In the genomic region with DNA sequence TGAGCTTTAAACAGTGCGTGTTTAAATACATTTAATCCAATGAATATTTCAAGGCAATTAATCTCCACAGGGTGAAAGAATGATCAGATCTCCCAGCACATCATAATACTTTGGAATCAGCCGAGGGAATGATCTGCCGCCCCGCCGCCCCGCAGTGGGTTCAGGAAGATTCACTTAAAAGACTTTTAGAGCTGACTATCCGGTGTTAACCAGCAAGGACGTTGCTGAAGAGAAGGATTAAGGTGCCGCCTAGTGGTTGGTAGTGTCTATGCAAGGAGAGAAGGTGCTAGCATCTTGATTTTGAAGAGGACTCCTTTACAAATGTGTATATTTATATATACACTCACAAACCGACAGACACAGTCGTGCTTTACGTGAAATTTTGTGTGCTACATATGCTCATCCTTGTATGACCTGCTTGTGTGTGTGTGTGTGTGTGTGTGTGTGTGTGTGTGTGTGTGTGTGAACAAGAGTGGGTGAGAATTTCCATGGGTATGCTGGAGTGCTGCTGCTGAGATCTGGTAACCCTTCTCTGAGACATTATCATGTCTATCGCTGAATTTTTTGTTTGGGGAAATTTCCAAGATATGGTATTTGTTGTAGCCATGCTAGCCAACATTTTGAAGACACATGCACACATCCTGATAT, we compare ENCODE assay signal across 8 mouse cellular contexts. TPM values are rescaled to one million over a fixed set of nuclear protein-coding genes. Genes with fewer than 3 reads are reported as not detected.
DNase-seq lines count a peak whose midpoint lies in the region; ATAC-seq and TF ChIP-seq lines count a peak whose summit lies in the region.

No protein-coding gene starts in this region.

- peaks cover 11% of the 10 kb centered on the region; the same call in 1 of the 2 replicates for H3K27me3 ChIP-seq in E14TG2a.4 (ENCODE audit: insufficient read depth, low read length)
- H3K27me3 ChIP-seq in forebrain, embryonic 13.5 days: 0 out of 2 replicates have a peak, but pooled peaks cover 4% of the 10 kb centered on the region
- no peaks in the 10 kb centered on the region for H3K27me3 ChIP-seq in liver, embryonic 14.5 days (ENCODE audit: control insufficient read depth, insufficient read depth, low read length)
- H3K27me3 ChIP-seq in neural tube, embryonic 13.5 days: peaks cover 9% of the 10 kb centered on the region; the same call in 1 of the 2 replicates
- H3K27me3 ChIP-seq in thymus, adult 2 months (ENCODE audit: control insufficient read depth, insufficient read depth, low read length): no peaks in the 10 kb centered on the region

- H3K9me3 ChIP-seq in E14TG2a.4 (ENCODE audit: low read length): no peaks in the 10 kb centered on the region
- 0 out of 2 replicates have a peak, but pooled peaks cover 3% of the 10 kb centered on the region for H3K9me3 ChIP-seq in forebrain, embryonic 13.5 days (replicated peaks)
- no peaks in the 10 kb centered on the region for H3K9me3 ChIP-seq in liver, embryonic 14.5 days (ENCODE audit: control insufficient read depth, low read length)
- H3K9me3 ChIP-seq in neural tube, embryonic 13.5 days: no peaks in the 10 kb centered on the region

- TF ChIP-seq EP300 in liver, embryonic 14.5 days (IDR thresholded peaks at IDR 0.05; ENCODE audit: low read depth): no peak

- H3K4me1 ChIP-seq in E14TG2a.4 (replicated peaks; ENCODE audit: low read depth, low read length): peaks cover 7% of the 10 kb centered on the region
- peaks cover 7% of the 10 kb centered on the region; the same call in 1 of the 2 replicates for H3K4me1 ChIP-seq in forebrain, embryonic 13.5 days
- H3K4me1 ChIP-seq in liver, embryonic 14.5 days (replicated peaks; ENCODE audit: control insufficient read depth in 2 of 2, insufficient read depth in 2 of 2, low read length in 1 of 2): no peaks in the 10 kb centered on the region
- H3K4me1 ChIP-seq in neural tube, embryonic 13.5 days (replicated peaks): peaks cover 10% of the 10 kb centered on the region
- H3K4me1 ChIP-seq in thymus, adult 2 months (replicated peaks; ENCODE audit: control insufficient read depth, insufficient read depth, low read length): no peaks in the 10 kb centered on the region

- H3K36me3 ChIP-seq in E14TG2a.4 (ENCODE audit: insufficient read depth, low read length): no peaks in the 10 kb centered on the region
- H3K36me3 ChIP-seq in forebrain, embryonic 13.5 days (ENCODE audit: poor library complexity, severe bottlenecking): no peaks in the 10 kb centered on the region
- no peaks in the 10 kb centered on the region for H3K36me3 ChIP-seq in liver, embryonic 14.5 days (replicated peaks; ENCODE audit: control insufficient read depth, insufficient read depth, low read depth)
- H3K36me3 ChIP-seq in neural tube, embryonic 13.5 days: no peaks in the 10 kb centered on the region
- no peaks in the 10 kb centered on the region for H3K36me3 ChIP-seq in thymus, adult 2 months (ENCODE audit: control insufficient read depth, insufficient read depth, low read length)

- peak; percentile 86 for ATAC-seq in forebrain, embryonic 13.5 days
- ATAC-seq in liver, embryonic 14.5 days (ENCODE audit: insufficient read depth): no peak
- peak; percentile 71 for ATAC-seq in neural tube, embryonic 13.5 days (ENCODE audit: low read depth)

- peak; percentile 45 for DNase-seq in c-Kit-positive CD71-positive TER-119-negative erythroid progenitor cells, embryonic 14.5 days (ENCODE audit: low read depth)
- DNase-seq in heart, postnatal 10 days: peak; percentile 76 to 85
- DNase-seq in kidney, postnatal 4 days: peak; percentile 75 to 83
- DNase-seq in liver, embryonic 14.5 days (ENCODE audit: low read depth in 3 of 3, low spot score in 3 of 3): peak in 2 of 3 experiments; percentile 33 to 36
- DNase-seq in thymus, adult 2 months: peak; percentile 51

- 6% methylated on average over 13 of the region's 13 CpGs for WGBS in forebrain, embryonic 13.5 days
- WGBS in liver, embryonic 14.5 days (ENCODE audit: insufficient replicate concordance): 6% methylated on average over 13 of the region's 13 CpGs
- 5% methylated on average over 13 of the region's 13 CpGs for WGBS in neural tube, embryonic 13.5 days
- 9% methylated on average over 13 of the region's 13 CpGs for WGBS in thymus, adult 2 months

- TF ChIP-seq POLR2A in thymus, adult 2 months (IDR thresholded peaks at IDR 0.05; ENCODE audit: control insufficient read depth, extremely low read depth, insufficient read depth, low read length, poor library complexity): no peak

- no peak overlapping the region for H3K4me3 ChIP-seq in E14TG2a.4 (replicated peaks; ENCODE audit: low read length)
- no peak overlapping the region for H3K4me3 ChIP-seq in forebrain, embryonic 13.5 days
- H3K4me3 ChIP-seq in liver, embryonic 14.5 days (ENCODE audit: insufficient read depth in 1 of 2, low read depth in 2 of 2, low read length in 2 of 2): no peak overlapping the region
- H3K4me3 ChIP-seq in neural tube, embryonic 13.5 days: no peak overlapping the region
- no peak overlapping the region for H3K4me3 ChIP-seq in thymus, adult 2 months (ENCODE audit: control insufficient read depth, insufficient read depth, low read length)

- no peak overlapping the region for H3K27ac ChIP-seq in forebrain, embryonic 13.5 days
- no peak overlapping the region for H3K27ac ChIP-seq in liver, embryonic 14.5 days
- 0 out of 2 replicates have a peak overlapping the region, but pooled peaks have one; percentile 9 for H3K27ac ChIP-seq in neural tube, embryonic 13.5 days (replicated peaks)
- no peak overlapping the region for H3K27ac ChIP-seq in thymus, adult 2 months (ENCODE audit: control insufficient read depth, insufficient read depth, low read length)

- H3K4me2 ChIP-seq in forebrain, embryonic 13.5 days: peak overlapping the region; percentile 33
- no peak overlapping the region; the same call in 1 of the 2 replicates for H3K4me2 ChIP-seq in liver, embryonic 14.5 days (ENCODE audit: low read depth)
- H3K4me2 ChIP-seq in neural tube, embryonic 13.5 days: peak overlapping the region; percentile 45

- TF ChIP-seq CTCF in E14TG2a.4 (conservative IDR thresholded peaks at IDR 0.05; ENCODE audit: low read length): peak; percentile 70
- TF ChIP-seq CTCF in liver, embryonic 14.5 days (IDR thresholded peaks at IDR 0.05; ENCODE audit: low read depth): peak; percentile 79
- no peak for TF ChIP-seq CTCF in thymus, adult 2 months (IDR thresholded peaks at IDR 0.05; ENCODE audit: borderline replicate concordance, control insufficient read depth, extremely low read depth, insufficient read depth, low read length, poor library complexity)

- intact Hi-C loops in heart, postnatal 10 days (cut with DNase I): loop anchor here (1.0 to 5.0 kb wide), 4 partner anchors 97 to 507 kb away; a partner anchor contains a TSS

- no peak overlapping the region for H3K9ac ChIP-seq in forebrain, embryonic 13.5 days
- H3K9ac ChIP-seq in liver, embryonic 14.5 days (replicated peaks): no peak overlapping the region
- 0 out of 2 replicates have a peak overlapping the region, but pooled peaks have one; percentile 31 for H3K9ac ChIP-seq in neural tube, embryonic 13.5 days

RNA-seq across cellular contexts. Expression of a gene that starts 24.7 kb away (rescaled TPM):
- 122 and 134 TPM in 2 replicates for polyA plus RNA-seq in forebrain, embryonic 13.5 days (2015; fragmentation: Nextera tagmentation; extraction: Ambion mirVana)
- total RNA-seq in heart, postnatal 10 days (2021): 100 to 1,000 TPM; 113 to 118 TPM
- polyA plus RNA-seq in liver, embryonic 14.5 days (2012; rRNA removed): 24.3 and 40.7 TPM in 2 replicates
- 76.6 and 78.2 TPM in 2 replicates for polyA plus RNA-seq in liver, embryonic 14.5 days (2014; fragmentation: Nextera tagmentation; extraction: Ambion mirVana)
- 139 and 140 TPM in 2 replicates for polyA plus RNA-seq in neural tube, embryonic 13.5 days (2015; fragmentation: Nextera tagmentation; extraction: Ambion mirVana)
- polyA plus RNA-seq in thymus, adult 2 months (2012; rRNA removed): 34.2 and 36.3 TPM in 2 replicates

RNA-seq across cellular contexts. Expression of a gene that starts 52.9 kb away (rescaled TPM):
- polyA plus RNA-seq in forebrain, embryonic 13.5 days (2015; fragmentation: Nextera tagmentation; extraction: Ambion mirVana): not detected in 2 replicates
- total RNA-seq in heart, postnatal 10 days (2021): under 1 TPM in 1 of 2 experiments, not detected in 1; 0.41 TPM
- polyA plus RNA-seq in liver, embryonic 14.5 days (2012; rRNA removed): 3.3 and 7.4 TPM in 2 replicates
- 3.8 and 5.1 TPM in 2 replicates for polyA plus RNA-seq in liver, embryonic 14.5 days (2014; fragmentation: Nextera tagmentation; extraction: Ambion mirVana)
- 2.2 and 2.9 TPM in 2 replicates for polyA plus RNA-seq in neural tube, embryonic 13.5 days (2015; fragmentation: Nextera tagmentation; extraction: Ambion mirVana)
- polyA plus RNA-seq in thymus, adult 2 months (2012; rRNA removed): 0.38 TPM in 1 of 2 replicates, not detected in the other
